Mouse (Mus musculus) limb, embryonic 15.5 days (tissue): ENCODE data around the gene Gm29797. TPM values are rescaled to one million over a fixed set of nuclear protein-coding genes. Genes with fewer than 3 reads are reported as not detected.

Experiments used
- polyA plus RNA-seq: library from polyadenylated mRNA; unstranded; fragments of >200 nt; fragmentation: Nextera tagmentation; extraction: Ambion mirVana; gene quantifications from 2 replicates; pipeline ENCODE4 v1.2.1, GENCODE M21; 2015

Gene Gm29797
- polyA plus RNA-seq, 1 experiment from 2014 or later: not detected

Other genes starting within 250 kb of the Gm29797 start
- 4.2 and 4.8 TPM in 2 replicates for gene Zbtb46, start 197.6 kb upstream of the Gm29797 start, polyA plus RNA-seq
- 0.12 and 0.13 TPM in 2 replicates for gene Abhd16b, start 163.8 kb upstream of the Gm29797 start, polyA plus RNA-seq
- gene Tpd52l2, start 159.9 kb upstream of the Gm29797 start, polyA plus RNA-seq: 155 and 159 TPM in 2 replicates
- 89.3 and 89.5 TPM in 2 replicates for gene Dnajc5, start 136.5 kb upstream of the Gm29797 start, polyA plus RNA-seq
- gene Uckl1, start 72.1 kb upstream of the Gm29797 start, polyA plus RNA-seq: 44.7 and 52.6 TPM in 2 replicates
- 63.3 and 63.7 TPM in 2 replicates for gene Prpf6, start 65.2 kb upstream of the Gm29797 start, polyA plus RNA-seq
- gene Zfp512b, start 64.2 kb upstream of the Gm29797 start, polyA plus RNA-seq: 43.8 and 53.4 TPM in 2 replicates
- gene Samd10, start 57.8 kb upstream of the Gm29797 start, polyA plus RNA-seq: 11.0 TPM in 2 replicates
- 38.7 and 43.4 TPM in 2 replicates for gene Sox18, start 14.6 kb downstream of the Gm29797 start, polyA plus RNA-seq
- 19.5 and 21.8 TPM in 2 replicates for gene Tcea2, start 23.3 kb downstream of the Gm29797 start, polyA plus RNA-seq
- 72.9 and 84.0 TPM in 2 replicates for gene Rgs19, start 36.9 kb downstream of the Gm29797 start, polyA plus RNA-seq
- gene Lkaaear1, start 41.4 kb downstream of the Gm29797 start, polyA plus RNA-seq: not detected in 2 replicates
- gene Oprl1, start 58.0 kb downstream of the Gm29797 start, polyA plus RNA-seq: 0.38 and 0.54 TPM in 2 replicates
- gene Myt1, start 106.3 kb downstream of the Gm29797 start, polyA plus RNA-seq: not detected in 2 replicates
- gene Pcmtd2, start 180.8 kb downstream of the Gm29797 start, polyA plus RNA-seq: 30.5 and 32.9 TPM in 2 replicates
- 59.5 and 67.0 TPM in 2 replicates for gene Polr3k, start 207.3 kb downstream of the Gm29797 start, polyA plus RNA-seq